Mouse (Mus musculus) heart, embryonic 16.5 days (tissue): ENCODE results near the gene Atxn7l3. TPM values are rescaled to one million over a fixed set of nuclear protein-coding genes. Genes with fewer than 3 reads are reported as not detected.

Experiments
- ATAC-seq: fragments of 200-750 bp; cut with Nextera tagmentation; replicated peaks from 2 replicates; pipeline ENCODE4 v1.8.0; 2017; ENCODE audit warnings: moderate number of reproducible peaks; ENCODE audit not compliant: insufficient read depth, low FRiP score; ENCODE audit errors: extremely low read depth
- H3K27ac ChIP-seq: fragments of 300-500 bp; sonication (generic); 2 replicates; pipeline ENCODE4 v1.5.1; 2014; ENCODE audit warnings: mild to moderate bottlenecking, low read length, control low read depth, moderate library complexity
- H3K27me3 ChIP-seq: fragments of 300-500 bp; sonication (generic); 2 replicates; pipeline ENCODE4 v1.6.1; 2014; ENCODE audit warnings: low read length, mixed read lengths; ENCODE audit not compliant: control insufficient read depth, insufficient read depth
- H3K36me3 ChIP-seq: fragments of 300-500 bp; sonication (generic); 2 replicates; pipeline ENCODE4 v1.6.1; 2014; ENCODE audit not compliant: control insufficient read depth, insufficient read depth
- H3K4me1 ChIP-seq: fragments of 300-500 bp; sonication (generic); 2 replicates; pipeline ENCODE4 v1.6.1; 2014; ENCODE audit warnings: low read length, mixed read lengths; ENCODE audit not compliant: control insufficient read depth, insufficient read depth
- H3K4me2 ChIP-seq: fragments of 300-500 bp; sonication (generic); 2 replicates; pipeline ENCODE4 v1.6.1; 2014; ENCODE audit warnings: low read depth, mild to moderate bottlenecking, control low read depth, low read length
- H3K4me3 ChIP-seq: fragments of 300-500 bp; sonication (generic); 2 replicates; pipeline ENCODE4 v1.5.1; 2014; ENCODE audit warnings: mild to moderate bottlenecking, control low read depth, low read length
- H3K9ac ChIP-seq: fragments of 300-500 bp; sonication (generic); 2 replicates; pipeline ENCODE4 v1.6.1; 2014; ENCODE audit warnings: low read length, control low read depth
- H3K9me3 ChIP-seq: fragments of 300-500 bp; sonication (generic); replicated peaks from 2 replicates; pipeline ENCODE4 v1.6.1; 2016; ENCODE audit warnings: low read length; ENCODE audit not compliant: control insufficient read depth
- WGBS: fragments of 180-500 bp; shearing (Covaris S2); extraction: QIAGEN DNeasy Blood & Tissue Kit; methylation state at CpG from one replicate; pipeline ENCODE4 v1.1.7; 2014; 5-methylcytosine and 5-hydroxymethylcytosine counted together
- polyA plus RNA-seq: library from polyadenylated mRNA; unstranded; fragments of >200 nt; fragmentation: Nextera tagmentation; extraction: Ambion mirVana; gene quantifications from 2 replicates; pipeline ENCODE4 v1.2.1, GENCODE M21; 2015

Atxn7l3 gene
- polyA plus RNA-seq, 1 experiment from 2014 or later: 7.1 TPM

- Histone ChIP-seq H3K4me2 (no peak overlapping the region), H3K4me1 (peaks cover 14% of the 10 kb centered on the region), H3K27me3 (no peaks in the 10 kb centered on the region), H3K36me3 (peaks cover 28% of the 10 kb centered on the region), H3K9me3 (no peaks in the 10 kb centered on the region), H3K27ac (no peak overlapping the region), H3K4me3 (no peak overlapping the region), H3K9ac (no peak overlapping the region)
- no peak for ATAC-seq
- WGBS: 55% methylated on average over 3 of the region's 3 CpGs
Measured at GRCm38 (mm10) chr11:102305359-102305758, 8.9 kb upstream of the Atxn7l3 start.

GRCm38 (mm10) chr11:102304141-102304540 is 7.7 kb upstream of the Atxn7l3 start:
- Histone ChIP-seq H3K27me3 (no peaks in the 10 kb centered on the region), H3K4me1 (peaks cover 4% of the 10 kb centered on the region), H3K27ac (no peak overlapping the region), H3K4me2 (no peak overlapping the region), H3K4me3 (no peak overlapping the region), H3K36me3 (peaks cover 22% of the 10 kb centered on the region), H3K9me3 (no peaks in the 10 kb centered on the region), H3K9ac (no peak overlapping the region)
- ATAC-seq: no peak
- 51% methylated on average over 2 of the region's 2 CpGs for WGBS

- 20% methylated on average over 1 of the region's 1 CpGs for WGBS
- Histone ChIP-seq H3K27ac (no peak overlapping the region), H3K9me3 (no peaks in the 10 kb centered on the region)
Measured at GRCm38 (mm10) chr11:102299839-102300238, 3.4 kb upstream of the Atxn7l3 start.

GRCm38 (mm10) chr11:102297577-102298556 is 1.4 kb upstream of the Atxn7l3 start:
- peak; percentile 5; the same call in 1 of the 2 replicates for ATAC-seq
- peaks cover 9% of the 10 kb centered on the region; the same call in 1 of the 2 replicates for H3K36me3 ChIP-seq
- peak overlapping the region; percentile 91 for H3K9ac ChIP-seq
- 23% methylated on average over 27 of the region's 27 CpGs for WGBS
- H3K27ac ChIP-seq: peak overlapping the region; percentile 99
- H3K9me3 ChIP-seq: no peaks in the 10 kb centered on the region
- H3K4me1 ChIP-seq: peaks cover 20% of the 10 kb centered on the region
- H3K4me3 ChIP-seq: peak overlapping the region; percentile 81
- H3K4me2 ChIP-seq: peak overlapping the region; percentile 98
- H3K27me3 ChIP-seq: no peaks in the 10 kb centered on the region

More at GRCm38 (mm10) chr11:102299839-102300238, 3.4 kb upstream of the Atxn7l3 start:
- Histone ChIP-seq H3K4me1 (peaks cover 13% of the 10 kb centered on the region), H3K9ac (no peak overlapping the region), H3K27me3 (no peaks in the 10 kb centered on the region), H3K4me3 (no peak overlapping the region), H3K36me3 (no peaks in the 10 kb centered on the region), H3K4me2 (no peak overlapping the region)
- ATAC-seq: no peak

- no peaks in the 10 kb centered on the region for H3K27me3 ChIP-seq
- under 1% methylated on average over 40 of the region's 73 CpGs for WGBS
- peak overlapping the region; percentile 66 for H3K4me2 ChIP-seq
- H3K27ac ChIP-seq: peak overlapping the region; percentile 99
- H3K9me3 ChIP-seq: no peaks in the 10 kb centered on the region
- peak overlapping the region; percentile 90 for H3K9ac ChIP-seq
- H3K4me1 ChIP-seq: peaks cover 20% of the 10 kb centered on the region
- peak; percentile 58 for ATAC-seq
- H3K4me3 ChIP-seq: peak overlapping the region; percentile 81
- H3K36me3 ChIP-seq: peaks cover 29% of the 10 kb centered on the region
Measured at GRCm38 (mm10) chr11:102295598-102296471, 596 bp downstream of the Atxn7l3 start.

GRCm38 (mm10) chr11:102294887-102295597 is 1.4 kb downstream of the Atxn7l3 start:
- Histone ChIP-seq H3K4me1 (peaks cover 20% of the 10 kb centered on the region), H3K9ac (peak overlapping the region; percentile 90), H3K27me3 (no peaks in the 10 kb centered on the region), H3K9me3 (no peaks in the 10 kb centered on the region), H3K4me2 (peak overlapping the region; percentile 66), H3K36me3 (peaks cover 33% of the 10 kb centered on the region), H3K27ac (peak overlapping the region; percentile 99), H3K4me3 (peak overlapping the region; percentile 81)
- WGBS: 65% methylated on average over 12 of the region's 12 CpGs
- ATAC-seq: no peak

- Histone ChIP-seq H3K4me3 (peak overlapping the region; percentile 81; the same call in 1 of the 2 replicates), H3K36me3 (peaks cover 33% of the 10 kb centered on the region), H3K9ac (peak overlapping the region; percentile 90), H3K9me3 (no peaks in the 10 kb centered on the region), H3K4me1 (peaks cover 20% of the 10 kb centered on the region), H3K4me2 (peak overlapping the region; percentile 66; the same call in 1 of the 2 replicates), H3K27me3 (no peaks in the 10 kb centered on the region), H3K27ac (no peak overlapping the region)
- ATAC-seq: no peak
- WGBS: 77% methylated on average over 5 of the region's 5 CpGs
Measured at GRCm38 (mm10) chr11:102294416-102294815, 2.0 kb downstream of the Atxn7l3 start.

GRCm38 (mm10) chr11:102293971-102294370 is 2.5 kb downstream of the Atxn7l3 start:
- Histone ChIP-seq H3K9me3 (no peaks in the 10 kb centered on the region), H3K4me3 (no peak overlapping the region), H3K27ac (no peak overlapping the region), H3K4me1 (peaks cover 20% of the 10 kb centered on the region), H3K27me3 (no peaks in the 10 kb centered on the region), H3K4me2 (no peak overlapping the region), H3K36me3 (peaks cover 33% of the 10 kb centered on the region), H3K9ac (no peak overlapping the region; the same call in 1 of the 2 replicates)
- no peak for ATAC-seq
- WGBS: 95% methylated on average over 13 of the region's 13 CpGs
